Mouse (Mus musculus) MEL (cell line): ENCODE data around the gene Gm9803.

ENCODE experiments used
- CTCF ChIP-seq, 3 experiments: IDR thresholded peaks in 2 of 3; conservative IDR thresholded peaks in 1 of 3; 2 replicates each; pipeline ENCODE4 v1.5.1; 2011 to 2012; ENCODE audit warnings: low read length in 3 of 3, low read depth in 2 of 3, mild to moderate bottlenecking in 2 of 3, improper control_type of control experiment in 1 of 3, inconsistent platforms in 1 of 3, mixed read lengths in 1 of 3, moderate library complexity in 1 of 3; ENCODE audit not compliant: control insufficient read depth in 1 of 3, insufficient read depth in 1 of 3, poor library complexity in 1 of 3, severe bottlenecking in 1 of 3
- E2F4 ChIP-seq: IDR thresholded peaks from 2 replicates; pipeline ENCODE4 v1.6.1; 2011; ENCODE audit warnings: low read depth, low read length, improper control_type of control experiment, borderline replicate concordance
- ETS1 ChIP-seq: IDR thresholded peaks from 2 replicates; pipeline ENCODE4 v1.6.1; 2012; ENCODE audit warnings: low read depth, mild to moderate bottlenecking, inconsistent platforms, low read length, improper control_type of control experiment, moderate library complexity
- GABPA ChIP-seq: IDR thresholded peaks from 2 replicates; pipeline ENCODE4 v1.6.1; 2012; ENCODE audit warnings: low read depth, mild to moderate bottlenecking, inconsistent platforms, low read length, improper control_type of control experiment, moderate library complexity
- JUND ChIP-seq: IDR thresholded peaks from 2 replicates; pipeline ENCODE4 v1.6.1; 2011; ENCODE audit warnings: low read depth, mild to moderate bottlenecking, improper control_type of control experiment, low read length
- MYC ChIP-seq: IDR thresholded peaks from 2 replicates; pipeline ENCODE4 v1.6.1; 2011; ENCODE audit warnings: low read depth, mild to moderate bottlenecking, low read length, improper control_type of control experiment, moderate library complexity
- NELFE ChIP-seq: IDR thresholded peaks from 2 replicates; pipeline ENCODE4 v1.6.1; 2011; ENCODE audit warnings: low read depth, low read length, improper control_type of control experiment
- RCOR1 ChIP-seq: IDR thresholded peaks from 2 replicates; pipeline ENCODE4 v1.6.1; 2012; ENCODE audit warnings: low read depth, mild to moderate bottlenecking, inconsistent platforms, low read length, improper control_type of control experiment
- ZMIZ1 ChIP-seq: IDR thresholded peaks from 2 replicates; pipeline ENCODE4 v1.6.1; 2012; ENCODE audit warnings: low read depth, mild to moderate bottlenecking, inconsistent platforms, low read length, improper control_type of control experiment, moderate library complexity

GRCm38 (mm10) chr10:43507051-43507450 lies 16.8 kb upstream of the Gm9803 start:
- TF ChIP-seq NELFE (no peak), ETS1 (no peak), CTCF (IDR thresholded peaks at IDR 0.05 in 2 of 3, conservative IDR thresholded peaks at IDR 0.05 in 1 of 3; ENCODE audit: control insufficient read depth in 1 of 3, insufficient read depth in 1 of 3, low read depth in 2 of 3, low read length in 3 of 3, poor library complexity in 1 of 3, severe bottlenecking in 1 of 3) (no peak), GABPA (no peak), JUND (no peak), RCOR1 (no peak), MYC (no peak), E2F4 (no peak), ZMIZ1 (no peak)
